Mouse (Mus musculus): ENCODE measurements at regions not wholly inside any gene's neighbourhood (a gene's known extent, or its start where the extent isn't known, plus 50 kb on each side); places are given as distances from the start of the nearest gene placed in this dataset.

DNA sequence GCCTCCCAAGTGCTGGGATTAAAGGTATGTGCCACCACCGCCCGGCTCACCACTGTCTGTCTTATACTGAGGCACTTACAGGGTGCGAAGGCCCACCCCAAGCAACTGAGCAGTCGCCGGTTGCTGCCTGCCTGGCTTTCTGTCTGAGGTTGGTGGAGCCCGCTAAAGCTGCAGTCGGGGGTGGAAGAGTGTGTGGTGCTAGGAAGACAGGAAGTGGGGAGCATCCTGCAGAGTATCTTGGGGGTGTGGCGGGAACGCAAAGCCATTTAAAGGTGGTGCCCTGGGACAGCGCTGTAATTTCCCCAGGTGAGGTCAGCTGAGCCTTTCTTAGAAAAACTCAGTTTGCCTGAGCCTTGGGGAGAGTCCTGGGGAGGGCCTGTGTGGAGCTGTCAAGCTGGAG lies 89.3 kb downstream of the Gadd45g start:
- no peak for DNase-seq

DNA sequence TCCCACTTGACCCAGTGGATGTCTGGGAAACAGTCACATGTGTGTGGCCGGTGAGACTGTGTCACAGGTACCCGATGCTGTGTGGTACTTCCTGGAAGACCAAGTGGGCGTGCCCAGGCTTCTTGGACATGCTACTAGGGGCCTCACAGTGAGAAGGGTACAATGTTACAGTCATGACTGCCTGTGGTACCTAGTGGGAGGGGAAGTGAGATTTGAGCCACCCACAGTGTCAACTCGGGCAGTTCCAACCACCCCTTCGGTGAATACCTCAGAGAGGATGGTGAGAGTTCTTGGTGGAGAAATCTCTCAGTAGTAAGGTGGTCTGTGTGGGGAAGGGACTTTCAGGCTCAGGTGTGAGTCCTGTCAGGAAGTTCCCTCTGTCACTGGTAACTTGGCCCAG lies 90.0 kb downstream of the Gadd45g start:
- DNase-seq = peak; percentile 5 to 7

DNA sequence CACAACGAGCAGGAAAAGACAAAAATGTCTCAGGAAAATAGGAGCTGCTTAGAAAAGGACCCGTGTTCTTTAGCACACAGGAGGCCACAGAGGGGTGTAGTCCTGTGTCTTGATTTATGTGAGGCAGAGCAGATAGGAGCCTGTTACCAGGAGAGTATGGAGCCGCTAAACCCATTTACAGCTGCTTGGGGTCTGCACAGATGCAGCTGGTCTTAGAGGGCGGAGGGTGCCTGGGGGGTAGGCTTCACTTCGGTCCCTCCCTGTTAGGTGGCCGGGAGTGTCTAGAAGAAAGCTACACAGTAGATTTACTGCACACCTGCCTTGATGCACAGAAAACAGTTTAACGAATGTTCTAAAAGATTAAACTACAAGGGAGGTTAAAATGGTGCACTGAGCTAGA lies 91.4 kb downstream of the Gadd45g start:
- no peak for DNase-seq

DNA sequence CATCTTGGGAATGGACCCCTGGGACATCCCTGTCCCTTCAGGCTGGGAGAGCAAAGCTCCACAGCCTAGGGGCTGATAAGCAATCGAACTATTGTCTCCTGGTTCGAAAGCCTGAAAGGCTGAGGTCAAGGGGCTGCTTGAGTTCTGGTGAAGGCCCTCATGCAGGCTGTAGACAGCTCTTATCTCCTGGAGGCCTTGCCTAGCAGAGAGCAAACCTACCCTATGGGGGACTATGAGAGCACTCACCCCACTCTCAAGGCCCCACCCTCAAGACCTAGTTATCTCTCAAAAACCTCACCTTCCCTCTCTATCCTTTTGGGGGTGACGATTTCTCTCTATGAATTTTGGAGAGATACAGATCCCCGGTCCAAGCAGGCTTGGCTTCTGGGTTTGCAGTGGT lies 92.8 kb downstream of the Gadd45g start:
- DNase-seq = no peak

DNA sequence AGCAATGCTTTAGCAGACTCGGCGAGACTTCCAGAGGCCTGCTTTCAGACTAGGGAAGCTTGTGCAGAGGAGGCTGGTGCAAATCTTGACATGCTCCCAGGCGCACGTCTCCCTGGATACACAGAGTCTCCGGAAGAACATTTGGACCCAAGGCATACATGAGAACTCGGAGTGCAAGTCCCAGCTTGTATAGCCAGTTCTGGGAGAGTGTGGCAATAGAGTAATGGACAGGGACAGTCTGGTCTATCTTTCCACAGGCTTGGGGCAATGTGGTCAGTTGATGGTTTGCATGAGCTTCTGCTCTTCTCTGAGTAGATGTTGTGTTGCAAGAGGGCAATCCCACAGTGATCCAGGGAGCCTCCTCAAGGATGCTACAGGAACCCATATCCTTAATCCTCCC lies 93.2 kb downstream of the Gadd45g start:
- DNase-seq = no peak

DNA sequence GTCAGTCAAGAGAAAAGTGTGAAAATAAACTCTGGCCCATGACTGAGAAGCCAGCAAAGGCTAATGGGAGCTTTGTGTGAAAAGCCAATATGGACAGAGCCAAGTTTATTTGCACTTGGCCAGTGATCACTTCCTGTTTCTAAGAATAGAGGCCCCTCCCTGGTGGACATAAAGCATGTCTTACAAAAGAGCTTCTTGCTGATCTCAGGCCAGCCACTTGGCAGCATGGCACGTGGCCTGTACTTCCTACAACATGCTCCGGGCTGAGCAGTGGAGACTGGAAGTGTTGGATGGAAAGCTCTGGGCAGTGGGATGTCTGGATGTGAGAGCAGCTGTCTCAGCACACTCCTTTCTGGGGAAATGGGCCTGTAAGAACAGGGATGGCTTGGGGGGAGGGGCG lies 99.7 kb downstream of the Gadd45g start:
- peak; percentile 31 to 37 for DNase-seq

DNA sequence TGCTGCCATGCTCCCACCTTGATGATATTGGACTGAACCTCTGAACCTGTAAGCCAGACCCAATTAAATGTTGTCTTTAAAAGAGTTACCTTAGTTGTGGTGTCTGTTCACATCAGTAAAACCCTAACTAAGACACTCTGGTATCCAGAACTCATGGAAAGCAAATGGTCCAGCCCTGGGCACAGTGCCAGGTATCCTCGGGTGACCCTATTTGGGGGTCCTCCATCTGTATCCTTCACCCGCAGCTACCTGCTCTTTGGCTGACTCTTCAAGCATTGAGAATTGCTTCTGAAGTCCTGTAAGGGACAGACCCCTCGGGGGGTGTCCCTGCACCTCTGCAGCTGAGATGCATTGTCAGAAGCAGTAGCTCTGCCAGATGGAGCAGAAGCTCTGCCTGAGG lies 102.4 kb downstream of the Gadd45g start:
- DNase-seq = no peak

DNA sequence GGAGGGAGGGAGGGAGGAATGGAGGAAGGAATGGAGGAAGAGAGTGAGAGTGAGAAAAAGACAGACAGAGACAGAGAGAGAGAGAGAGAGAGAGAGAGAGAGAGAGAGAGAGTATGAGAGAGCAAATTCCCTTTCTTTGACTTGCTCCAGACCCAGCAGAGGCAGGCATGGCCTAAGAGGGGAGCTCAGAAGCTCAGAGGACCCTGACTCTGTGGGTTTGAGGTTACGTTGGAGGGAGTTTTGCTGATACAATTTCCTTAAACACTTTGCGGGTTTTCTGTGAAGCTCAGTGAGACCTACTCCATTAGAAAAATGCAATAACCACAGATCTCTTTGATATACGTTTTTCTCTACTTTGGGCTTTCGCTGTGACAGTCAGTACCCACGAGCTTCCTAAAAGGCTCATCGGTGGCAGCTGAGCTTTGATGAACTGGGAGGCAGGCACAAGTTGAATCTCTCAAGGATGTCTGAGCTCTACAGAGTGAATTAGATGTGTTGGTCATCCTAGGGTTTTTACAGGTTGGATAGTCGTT lies 105.1 kb downstream of the Gadd45g start:
- no peak for DNase-seq

DNA sequence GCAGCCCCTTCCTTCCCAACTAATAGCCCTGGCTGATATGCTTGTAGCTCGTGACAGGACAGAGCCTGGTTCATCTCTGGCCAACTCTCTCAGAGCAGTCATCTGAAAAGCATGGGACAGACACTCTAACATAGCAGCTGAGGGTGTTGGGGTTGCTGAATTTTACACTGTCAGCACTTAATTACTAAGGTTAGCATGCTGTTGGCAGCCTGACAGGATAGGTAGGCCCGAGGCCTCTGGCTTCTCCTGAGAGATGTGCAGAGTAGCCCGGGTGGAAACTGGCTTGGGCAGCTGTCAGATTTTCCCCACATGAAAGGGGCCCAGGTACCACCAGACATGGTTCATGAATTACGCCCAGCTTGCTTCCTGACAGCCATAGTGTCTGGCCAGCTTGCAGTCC lies 106.6 kb downstream of the Gadd45g start:
- no peak for DNase-seq

DNA sequence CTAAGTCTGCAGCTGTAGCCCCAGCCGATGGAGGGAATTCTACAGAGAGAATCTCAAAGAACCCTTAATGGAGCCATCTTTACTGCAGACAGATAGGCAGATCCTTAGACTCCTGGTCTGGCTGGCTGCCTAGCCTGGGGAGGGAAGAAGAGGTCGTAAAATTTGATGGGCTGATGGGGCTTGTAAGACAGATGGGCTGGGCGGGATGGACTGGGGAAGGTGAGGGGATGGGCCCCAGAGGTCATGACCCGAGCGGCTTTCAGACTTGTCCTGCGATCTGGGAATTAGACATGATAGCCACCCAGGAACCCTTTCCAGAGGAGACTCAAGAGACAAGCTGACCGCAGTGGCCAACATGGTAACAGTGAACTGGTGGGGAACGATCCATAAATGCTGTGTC lies 107.1 kb downstream of the Gadd45g start:
- DNase-seq = no peak

DNA sequence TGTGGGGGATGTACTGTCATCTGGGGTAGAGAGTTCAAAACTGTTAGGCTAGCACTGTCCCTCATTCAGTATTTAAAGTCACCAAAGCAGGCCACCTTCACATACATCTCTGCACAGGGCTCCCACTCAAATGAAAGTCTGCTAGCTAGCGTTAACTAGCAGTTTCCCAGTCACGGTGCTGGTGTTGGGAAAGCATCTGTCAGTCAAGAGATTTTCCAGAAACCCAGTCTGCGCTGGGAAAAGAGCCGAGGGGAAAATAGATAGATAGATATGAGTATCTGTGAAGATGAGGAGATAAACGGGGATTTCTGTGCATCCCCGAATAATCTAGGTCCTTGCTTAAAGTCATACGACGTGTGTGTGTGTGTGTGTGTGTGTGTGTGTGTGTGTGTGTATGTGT lies 110.6 kb downstream of the Gadd45g start:
- no peak for DNase-seq

DNA sequence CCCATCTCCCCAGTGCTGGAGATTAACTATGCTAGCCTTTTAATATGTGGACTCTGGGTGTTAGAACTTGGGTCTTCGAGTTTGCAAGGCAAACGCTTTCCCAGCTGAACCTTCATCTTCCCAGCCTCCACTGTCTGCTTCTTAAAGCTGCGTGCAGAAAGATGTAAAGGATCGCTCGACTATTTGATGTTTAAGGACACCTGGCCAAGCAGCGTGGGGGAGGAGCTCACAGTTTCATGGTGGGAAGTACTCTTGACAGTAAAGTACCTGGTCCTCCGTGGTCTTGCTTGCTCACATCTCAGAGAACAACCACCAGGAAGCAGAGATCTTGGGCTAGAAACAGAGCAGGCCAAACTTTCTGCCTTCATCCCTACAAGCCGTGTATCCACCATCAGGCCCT lies 113.1 kb downstream of the Gadd45g start:
- DNase-seq = no peak

DNA sequence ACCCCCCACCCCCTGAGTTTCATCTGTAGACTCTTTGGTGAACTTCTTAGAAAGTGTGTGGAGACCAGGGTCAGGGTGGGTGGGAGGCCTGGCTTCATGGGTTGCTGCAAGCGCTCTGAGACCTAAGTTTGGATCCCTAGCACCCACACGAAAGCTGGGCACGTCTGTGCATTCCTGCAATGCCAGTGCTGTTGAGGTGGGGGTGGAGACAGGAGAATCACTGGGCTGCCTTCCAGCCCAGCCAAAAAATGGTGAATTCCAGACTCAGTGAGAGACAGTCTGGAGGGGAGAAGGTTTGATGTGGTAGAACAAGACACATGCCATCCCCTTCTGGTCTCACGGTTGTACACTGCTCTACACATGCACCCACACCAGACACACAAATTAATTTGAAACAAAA lies 113.8 kb downstream of the Gadd45g start:
- DNase-seq = no peak

DNA sequence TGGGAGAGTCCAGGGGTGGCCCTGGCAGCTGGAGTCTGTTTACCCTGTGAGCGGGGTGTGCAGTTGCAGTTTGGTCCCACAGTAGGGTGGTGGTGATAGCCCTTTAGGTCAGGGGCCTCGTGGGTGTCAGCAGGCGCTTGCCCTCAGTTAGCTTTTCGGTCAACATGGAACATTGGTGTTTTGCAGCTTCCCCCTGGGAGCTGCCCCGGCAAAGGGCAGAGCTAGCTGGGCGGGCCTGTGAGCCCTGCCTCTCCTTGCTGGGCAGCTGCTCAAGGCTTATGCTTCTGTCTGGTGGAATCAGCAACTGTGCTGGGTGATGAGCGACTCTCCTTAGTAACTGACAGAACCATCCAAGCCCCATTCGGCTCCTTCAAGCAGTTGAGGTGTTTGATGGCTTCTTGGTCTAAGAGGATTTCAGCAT lies 115.7 kb downstream of the Gadd45g start:
- no peak for DNase-seq

DNA sequence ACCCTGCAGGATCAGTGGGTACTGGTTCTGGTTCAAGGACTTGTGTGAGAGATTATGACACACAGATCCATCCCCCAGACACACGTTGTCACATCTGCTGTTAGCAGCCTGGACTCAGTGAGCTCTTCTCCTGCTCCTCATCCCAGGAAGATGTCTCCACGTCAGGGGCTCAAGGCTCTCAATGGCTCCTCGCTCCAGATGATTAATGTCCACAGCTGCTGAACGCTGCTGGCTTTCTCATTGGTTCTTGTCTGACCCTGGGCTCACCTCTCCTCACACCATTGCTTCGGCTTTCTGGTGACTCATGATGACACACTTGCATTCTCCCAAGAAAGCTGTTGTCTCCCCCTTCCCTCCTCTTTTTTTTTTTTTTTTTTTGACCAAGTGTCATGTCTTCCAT lies 116.2 kb downstream of the Gadd45g start:
- DNase-seq = no peak

DNA sequence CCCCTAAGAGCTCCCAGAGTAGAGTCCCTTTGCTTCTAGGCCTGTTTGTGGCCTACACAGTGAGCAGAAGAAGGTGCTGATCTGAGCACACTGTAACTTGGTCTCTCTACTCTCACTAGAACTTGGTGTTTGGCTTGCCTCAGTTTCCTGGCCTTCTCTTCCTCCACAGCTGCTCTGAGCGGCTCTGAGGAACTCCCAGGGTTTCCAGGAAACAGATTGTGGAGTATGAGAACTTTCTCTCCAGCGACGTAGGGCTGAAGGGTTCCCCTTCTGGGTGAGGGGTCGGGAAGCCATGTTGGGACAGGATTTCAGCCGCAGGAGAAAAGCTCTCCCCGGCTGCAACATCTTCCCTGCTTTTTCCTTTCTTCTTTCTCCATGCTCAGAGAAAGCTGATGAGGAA lies 117.5 kb downstream of the Gadd45g start:
- DNase-seq = no peak

DNA sequence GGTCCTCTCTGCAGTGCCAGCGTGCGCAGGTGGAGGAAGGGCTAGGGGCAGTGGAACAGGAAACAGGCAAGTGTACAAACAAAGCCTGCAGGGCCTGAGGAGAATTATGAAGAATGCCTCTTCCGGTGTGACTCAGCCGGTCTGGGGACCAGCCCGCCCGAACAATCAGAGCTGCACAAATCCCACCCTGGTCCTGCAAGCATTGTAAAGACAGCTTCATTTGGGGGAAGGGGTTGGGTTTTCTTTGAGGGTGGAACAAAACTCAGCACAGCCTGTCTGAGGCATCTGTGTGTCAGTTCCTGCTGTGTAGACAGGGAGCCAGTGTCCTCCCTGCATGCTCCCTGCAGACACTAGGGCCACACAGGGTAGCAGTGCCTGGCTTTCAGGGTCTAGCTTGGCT lies 117.9 kb downstream of the Gadd45g start:
- DNase-seq = peak; percentile 50

DNA sequence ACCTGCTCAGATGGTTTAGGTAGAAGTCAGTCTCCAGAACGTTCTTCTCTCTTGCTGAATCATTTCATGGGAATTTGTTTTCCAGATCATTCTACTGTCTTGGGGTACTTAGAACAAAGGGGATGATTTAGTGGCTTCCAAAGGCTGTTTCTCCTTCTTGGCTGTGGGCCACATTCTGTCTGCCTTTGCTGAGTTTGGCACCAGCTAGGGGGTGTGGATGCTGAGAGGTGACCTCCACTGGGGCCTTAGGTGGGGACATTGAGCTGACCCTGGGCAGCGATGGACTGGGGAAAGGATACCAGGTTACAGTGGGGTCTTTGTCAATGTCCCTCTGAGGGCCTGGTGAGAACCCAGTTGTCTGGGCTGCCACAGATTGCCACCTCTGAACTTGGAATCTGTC lies 118.4 kb downstream of the Gadd45g start:
- DNase-seq = no peak

DNA sequence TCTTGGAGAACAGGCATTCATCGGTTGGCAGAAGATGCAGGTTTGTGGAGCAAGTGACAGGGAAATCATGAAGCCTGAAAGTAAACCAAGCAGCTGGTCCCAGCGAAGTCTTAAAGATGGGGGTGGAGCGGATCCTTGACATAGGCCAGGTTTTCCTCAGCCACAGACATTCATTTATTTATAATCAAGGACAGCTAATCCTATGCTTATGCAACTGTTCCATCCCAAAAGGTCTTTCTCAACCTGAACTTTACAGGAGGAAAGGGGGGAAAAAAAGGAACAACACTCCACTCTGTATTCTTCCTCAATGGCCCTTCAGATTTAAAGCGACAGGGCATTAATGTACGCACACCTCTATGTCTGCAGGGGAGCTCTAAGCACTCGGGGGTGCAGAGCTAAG lies 121.6 kb downstream of the Gadd45g start:
- no peak for DNase-seq

DNA sequence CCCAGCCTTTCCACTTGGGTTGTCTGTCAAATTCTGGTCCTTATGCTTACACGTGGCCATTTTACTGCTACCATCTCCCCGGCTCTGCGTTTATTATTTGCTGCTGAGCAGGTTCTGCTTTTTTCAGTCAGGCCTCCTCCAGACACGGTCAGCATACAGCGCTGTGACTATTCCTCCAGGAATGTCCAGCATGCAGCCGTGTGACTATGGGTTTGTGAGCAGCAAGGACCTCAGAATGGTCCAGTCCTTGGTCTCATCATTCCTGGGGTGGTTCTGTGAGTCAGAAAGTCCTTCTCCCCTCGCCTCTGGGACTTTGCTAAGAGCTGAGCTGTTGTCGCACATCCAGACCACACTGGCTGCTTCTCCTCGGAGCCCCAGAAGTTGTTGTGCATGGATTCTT lies 122.3 kb downstream of the Gadd45g start:
- no peak for DNase-seq

DNA sequence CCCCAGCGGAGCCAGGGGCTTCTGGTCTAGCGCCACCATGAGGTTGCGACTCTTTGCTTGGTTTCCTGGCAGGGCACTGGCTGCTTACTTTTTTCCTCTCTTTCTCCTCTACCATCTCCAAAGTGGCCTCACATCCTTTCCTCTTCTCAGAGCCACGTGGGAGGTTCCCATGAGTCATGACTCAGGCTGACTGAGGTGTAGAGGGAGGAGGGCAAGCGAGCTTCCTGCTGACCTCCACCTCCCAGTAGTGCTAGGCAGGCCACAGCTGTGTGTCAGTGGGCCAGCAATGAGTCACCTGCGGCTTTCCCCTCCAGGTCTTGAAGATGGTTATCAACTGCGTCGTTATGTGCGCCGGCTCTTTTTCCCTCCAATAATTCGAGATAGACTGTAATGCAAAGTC lies 123.6 kb downstream of the Gadd45g start:
- no peak for DNase-seq

DNA sequence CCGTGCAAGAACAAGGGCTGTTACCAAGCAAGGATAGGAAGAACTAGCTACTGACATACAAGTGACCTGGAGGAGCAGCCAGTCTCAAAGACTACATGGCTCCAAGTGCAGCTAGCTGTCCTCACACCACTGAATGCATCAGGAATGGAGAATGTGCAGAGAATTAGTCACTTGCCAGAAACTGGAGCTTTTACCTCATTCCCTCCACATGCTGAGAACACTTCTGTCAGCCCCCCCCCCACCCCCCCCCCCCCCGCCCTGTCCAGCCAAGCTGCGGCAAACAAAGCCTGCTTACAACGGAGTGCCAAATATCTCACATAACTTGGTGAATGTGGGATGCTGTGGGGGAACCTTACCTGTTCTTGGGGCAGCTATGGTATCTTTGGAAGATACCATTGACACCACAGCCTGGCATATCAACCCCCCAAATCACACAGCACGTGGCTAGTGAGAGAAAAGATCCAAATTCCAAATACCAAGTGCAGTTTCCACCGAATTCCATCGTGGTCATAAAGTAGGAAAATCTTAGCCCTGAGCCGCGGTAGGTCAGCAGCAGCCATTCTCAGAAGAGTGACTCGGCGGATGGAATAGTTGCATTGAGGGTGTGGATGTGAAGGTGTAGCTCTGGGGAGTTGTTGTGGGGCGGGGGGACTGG lies 126.3 kb downstream of the Gadd45g start:
- DNase-seq = no peak

DNA sequence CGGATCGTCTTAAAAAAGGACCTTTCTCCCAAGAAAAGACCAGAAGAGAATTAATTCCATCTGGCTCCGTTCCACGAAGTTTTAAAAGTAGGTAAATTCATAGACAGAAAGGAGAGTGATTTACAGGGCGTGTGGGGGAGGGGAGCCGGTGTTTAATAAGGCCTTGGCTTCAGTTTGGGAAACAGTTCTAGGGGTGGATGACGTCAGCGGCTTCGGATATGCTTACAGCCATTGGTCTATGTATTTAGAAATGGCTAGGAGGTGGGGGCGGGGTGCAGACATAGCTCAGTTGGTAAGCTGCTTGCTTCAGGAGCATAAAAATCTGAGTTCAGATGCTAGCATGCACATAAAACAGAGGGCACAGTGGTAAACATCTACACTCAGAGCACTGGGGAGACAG lies 127.0 kb downstream of the Gadd45g start:
- DNase-seq = no peak

DNA sequence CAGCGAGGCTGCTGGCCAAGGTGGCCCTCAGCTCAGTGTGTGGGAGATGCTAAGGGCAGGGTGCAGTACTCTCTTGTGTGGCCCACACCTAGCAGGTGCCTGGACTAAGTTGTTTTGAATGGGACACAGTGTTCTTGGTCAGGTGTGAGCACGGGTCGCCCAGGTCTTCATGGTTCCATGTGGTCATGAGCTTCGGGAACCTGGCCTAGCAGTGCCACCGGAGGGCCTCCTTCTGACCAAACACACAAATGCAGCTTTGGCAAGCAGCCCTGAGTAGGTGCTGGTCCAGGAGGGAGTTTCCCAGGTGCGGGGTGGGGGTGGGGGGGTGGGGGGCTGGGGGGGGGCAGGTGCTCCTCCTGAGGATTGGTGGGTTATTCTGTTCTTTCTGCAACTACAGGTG lies 127.6 kb downstream of the Gadd45g start:
- DNase-seq = no peak

DNA sequence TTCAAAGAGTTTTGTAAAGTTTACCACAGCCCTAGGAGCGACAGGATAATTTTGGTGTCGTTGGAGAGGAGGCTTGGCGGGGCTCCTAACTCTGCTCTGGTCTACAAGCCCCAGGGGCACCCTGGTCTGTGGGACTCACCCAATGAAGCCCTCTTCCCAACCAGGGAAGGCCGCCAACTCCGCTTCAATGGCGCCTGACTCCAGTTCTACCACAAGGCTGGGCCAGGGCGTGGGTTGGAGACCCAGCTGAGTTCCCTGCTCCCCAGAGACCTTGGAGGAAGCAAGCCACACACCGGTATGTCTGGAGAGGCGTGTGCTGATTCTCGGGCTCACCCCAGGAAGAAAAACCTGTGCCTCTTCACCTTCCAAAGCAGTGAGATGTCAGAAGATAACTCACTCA lies 128.9 kb downstream of the Gadd45g start:
- no peak for DNase-seq
